In genomic region chr12:89129139-89129907, GRCm38 (mm10) we compare ENCODE assay signal across 10 mouse cellular contexts.
DNase-seq lines count a peak whose midpoint lies in the region; ATAC-seq and TF ChIP-seq lines count a peak whose summit lies in the region.
"Had no signal": no experiment of that assay in that cellular context is flagged by ENCODE, and none has a peak within 500 bp of the region (broad histone marks: within the 10 kb centered on the region; RNA-seq: fewer than 3 reads in every experiment).

No protein-coding gene starts in this region.

- in situ Hi-C loops in ES-E14 (cut with MboI; ENCODE audit: low sequenced_read_pairs in 2 of 2, unreplicated experiment in 2 of 2): no loop called here

- H3K9me3 ChIP-seq in ES-E14 (ENCODE audit: control insufficient read depth, insufficient read depth, low read depth, low read length): no peaks in the 10 kb centered on the region
- no peaks in the 10 kb centered on the region for H3K9me3 ChIP-seq in hindbrain, embryonic 14.5 days (ENCODE audit: control insufficient read depth, low read length)
- H3K9me3 ChIP-seq in midbrain, embryonic 14.5 days (ENCODE audit: control insufficient read depth, low read length): no peaks in the 10 kb centered on the region
- H3K9me3 ChIP-seq: heart, embryonic 13.5 days had no signal

- no peak overlapping the region for H3K4me2 ChIP-seq in hindbrain, embryonic 14.5 days (replicated peaks)
- no peak overlapping the region for H3K4me2 ChIP-seq in midbrain, embryonic 14.5 days (ENCODE audit: low read length)
- H3K4me2 ChIP-seq: heart, embryonic 13.5 days had no signal

- intact Hi-C loops in heart, postnatal 14 days (cut with DNase I): no loop called here

- TF ChIP-seq POLR2A in cortical plate, adult 2 months (IDR thresholded peaks at IDR 0.05; ENCODE audit: extremely low read depth, insufficient read depth, low read length): peak; percentile 83

- no peaks in the 10 kb centered on the region for H3K27me3 ChIP-seq in hindbrain, embryonic 14.5 days (ENCODE audit: control insufficient read depth, insufficient read depth, low read length)
- H3K27me3 ChIP-seq in midbrain, embryonic 14.5 days (ENCODE audit: control insufficient read depth, insufficient read depth, low read length): no peaks in the 10 kb centered on the region
- H3K27me3 ChIP-seq: heart, embryonic 13.5 days had no signal

- no peaks in the 10 kb centered on the region for H3K4me1 ChIP-seq in ES-E14 (ENCODE audit: control insufficient read depth in 2 of 2, insufficient read depth in 2 of 2, low read length in 2 of 2, poor library complexity in 1 of 2)
- H3K4me1 ChIP-seq in cortical plate, adult 2 months (ENCODE audit: control insufficient read depth, insufficient read depth, low read length): 0 out of 2 replicates have a peak, but pooled peaks cover 2% of the 10 kb centered on the region
- 0 out of 2 replicates have a peak, but pooled peaks cover 11% of the 10 kb centered on the region for H3K4me1 ChIP-seq in hindbrain, embryonic 14.5 days (replicated peaks; ENCODE audit: control insufficient read depth, insufficient read depth, low read length)
- H3K4me1 ChIP-seq in midbrain, embryonic 14.5 days (ENCODE audit: control insufficient read depth, insufficient read depth, low read length): peaks cover 6% of the 10 kb centered on the region
- H3K4me1 ChIP-seq: heart, embryonic 13.5 days had no signal

- H3K9ac ChIP-seq in ES-E14 (ENCODE audit: insufficient read depth, low read depth, low read length, poor library complexity, severe bottlenecking): no peak overlapping the region
- H3K9ac ChIP-seq in hindbrain, embryonic 14.5 days: 0 out of 2 replicates have a peak overlapping the region, but pooled peaks have one; percentile 13
- H3K9ac ChIP-seq in midbrain, embryonic 14.5 days (replicated peaks; ENCODE audit: low read length): no peak overlapping the region
- H3K9ac ChIP-seq: heart, embryonic 13.5 days had no signal

- ATAC-seq in hindbrain, embryonic 14.5 days (ENCODE audit: low FRiP score): peak; percentile 53; the same call in 1 of the 2 replicates
- ATAC-seq in midbrain, embryonic 14.5 days (ENCODE audit: low FRiP score, low TSS enrichment): peak; percentile 63; the same call in 1 of the 2 replicates

- H3K27ac ChIP-seq in ES-E14 (ENCODE audit: insufficient read depth, low read depth, low read length, poor library complexity, severe bottlenecking): no peak overlapping the region
- peak overlapping the region; percentile 60 for H3K27ac ChIP-seq in cortical plate, adult 2 months (ENCODE audit: insufficient read depth, low read length)
- H3K27ac ChIP-seq in hindbrain, embryonic 14.5 days: peak overlapping the region; percentile 60
- H3K27ac ChIP-seq in midbrain, embryonic 14.5 days (replicated peaks; ENCODE audit: low read depth, low read length): peak overlapping the region; percentile 28
- H3K27ac ChIP-seq: heart, embryonic 13.5 days; macrophage had no signal

- WGBS in hindbrain, embryonic 14.5 days: 56% methylated on average over 9 of the region's 9 CpGs
- WGBS in midbrain, embryonic 14.5 days: 70% methylated on average over 9 of the region's 9 CpGs

- no peak overlapping the region for H3K4me3 ChIP-seq in ES-E14 (ENCODE audit: insufficient read depth in 1 of 2, low read depth in 1 of 2, low read length in 2 of 2, poor library complexity in 1 of 2, severe bottlenecking in 1 of 2)
- H3K4me3 ChIP-seq in cortical plate, adult 2 months (ENCODE audit: insufficient read depth, low read length): no peak overlapping the region
- H3K4me3 ChIP-seq in hindbrain, embryonic 14.5 days (replicated peaks; ENCODE audit: low read length): no peak overlapping the region
- H3K4me3 ChIP-seq in midbrain, embryonic 14.5 days (replicated peaks; ENCODE audit: low read depth, low read length): no peak overlapping the region
- H3K4me3 ChIP-seq: heart, embryonic 13.5 days had no signal

- no peak for TF ChIP-seq CTCF in cortical plate, adult 2 months (IDR thresholded peaks at IDR 0.05; ENCODE audit: extremely low read depth, insufficient read depth, low read length)

- no peaks in the 10 kb centered on the region for H3K36me3 ChIP-seq in ES-E14 (ENCODE audit: control insufficient read depth, insufficient read depth, low read length, poor library complexity, severe bottlenecking)
- H3K36me3 ChIP-seq in hindbrain, embryonic 14.5 days (replicated peaks; ENCODE audit: control insufficient read depth, insufficient read depth): no peaks in the 10 kb centered on the region
- no peaks in the 10 kb centered on the region for H3K36me3 ChIP-seq in midbrain, embryonic 14.5 days (ENCODE audit: control insufficient read depth, insufficient read depth, low read length)
- H3K36me3 ChIP-seq: heart, embryonic 13.5 days had no signal

- DNase-seq in ES-E14 (ENCODE audit: low read depth, low spot score): peak; percentile 13
- no peak for DNase-seq in hindbrain, embryonic 14.5 days (ENCODE audit: low spot score)
- no peak for DNase-seq in midbrain, embryonic 14.5 days
- DNase-seq in adrenal gland, adult 2 months: no peak
- no peak for DNase-seq in heart, postnatal 14 days
- no peak for DNase-seq in Muller cell, postnatal 12 days (ENCODE audit: inconsistent ontology term)
- no peak for DNase-seq in lung, postnatal 10 days

TF ChIP-seq in ES-E14, 5 proteins besides CTCF, POLR2A, EP300 and RAD21:
- TF ChIP-seq HCFC1 (IDR thresholded peaks at IDR 0.05; ENCODE audit: borderline replicate concordance, insufficient read depth, low read length) (no peak), MAFK (IDR thresholded peaks at IDR 0.05; ENCODE audit: insufficient read depth, low read depth, low read length) (no peak), CHD2 (IDR thresholded peaks at IDR 0.05; ENCODE audit: low read depth, low read length) (no peak), ZC3H11A (IDR thresholded peaks at IDR 0.05; ENCODE audit: borderline replicate concordance, low read depth, low read length) (no peak), ZNF384 (IDR thresholded peaks at IDR 0.05; ENCODE audit: low read depth, low read length) (no peak)
